19 mouse cellular contexts compared by ENCODE assay signal in genomic region chr13:35257386-35257785, GRCm38 (mm10).
DNase-seq lines count a peak whose midpoint lies in the region; ATAC-seq lines count a peak whose summit lies in the region.
"Had no signal": no experiment of that assay in that cellular context is flagged by ENCODE, and none has a peak within 500 bp of the region (broad histone marks: within the 10 kb centered on the region; RNA-seq: fewer than 3 reads in every experiment).

No protein-coding gene starts in this region.

- H3K27me3 ChIP-seq in embryonic facial prominence, embryonic 14.5 days (replicated peaks; ENCODE audit: control insufficient read depth, insufficient read depth, low read length), result no peaks in the 10 kb centered on the region
- H3K27me3 ChIP-seq in embryonic facial prominence, embryonic 10.5 days (replicated peaks; ENCODE audit: low read depth, poor library complexity, severe bottlenecking), result no peaks in the 10 kb centered on the region
- H3K27me3 ChIP-seq: embryonic facial prominence, embryonic 12.5 days; hindbrain, embryonic 13.5 days; kidney, embryonic 15.5 days; midbrain, embryonic 12.5 days; neural tube, embryonic 15.5 days had no signal

- intact Hi-C loops in left cerebral cortex, postnatal 10 days (cut with DNase I), result no loop called here

- no peaks in the 10 kb centered on the region for H3K36me3 ChIP-seq in embryonic facial prominence, embryonic 14.5 days (ENCODE audit: control insufficient read depth, insufficient read depth, low read length)
- no peaks in the 10 kb centered on the region for H3K36me3 ChIP-seq in embryonic facial prominence, embryonic 10.5 days (replicated peaks)
- H3K36me3 ChIP-seq: embryonic facial prominence, embryonic 12.5 days; hindbrain, embryonic 13.5 days; kidney, embryonic 15.5 days; limb, embryonic 10.5 days; midbrain, embryonic 12.5 days; neural tube, embryonic 15.5 days had no signal

- H3K4me3 ChIP-seq in embryonic facial prominence, embryonic 14.5 days (ENCODE audit: low read depth, low read length), result no peak overlapping the region
- no peak overlapping the region for H3K4me3 ChIP-seq in embryonic facial prominence, embryonic 10.5 days
- H3K4me3 ChIP-seq: embryonic facial prominence, embryonic 12.5 days; erythroblast, embryonic 14.5 days; hindbrain, embryonic 13.5 days; kidney, embryonic 15.5 days; limb, embryonic 10.5 days; midbrain, embryonic 12.5 days; neural tube, embryonic 15.5 days had no signal

- H3K27ac ChIP-seq in embryonic facial prominence, embryonic 14.5 days (replicated peaks; ENCODE audit: low read depth, low read length), result no peak overlapping the region
- no peak overlapping the region for H3K27ac ChIP-seq in embryonic facial prominence, embryonic 10.5 days (replicated peaks)
- H3K27ac ChIP-seq: embryonic facial prominence, embryonic 12.5 days; hindbrain, embryonic 13.5 days; kidney, embryonic 15.5 days; limb, embryonic 10.5 days; midbrain, embryonic 12.5 days; neural tube, embryonic 15.5 days had no signal

- WGBS in embryonic facial prominence, embryonic 14.5 days, result 86% methylated on average over 2 of the region's 2 CpGs
- 90% methylated on average over 2 of the region's 2 CpGs for WGBS in embryonic facial prominence, embryonic 10.5 days

- no peak overlapping the region for H3K4me2 ChIP-seq in embryonic facial prominence, embryonic 14.5 days (ENCODE audit: low read depth, low read length)
- H3K4me2 ChIP-seq: embryonic facial prominence, embryonic 12.5 days; hindbrain, embryonic 13.5 days; kidney, embryonic 15.5 days; midbrain, embryonic 12.5 days; neural tube, embryonic 15.5 days had no signal

- no peak overlapping the region for H3K9ac ChIP-seq in embryonic facial prominence, embryonic 14.5 days (ENCODE audit: low read depth, low read length)
- H3K9ac ChIP-seq: embryonic facial prominence, embryonic 12.5 days; hindbrain, embryonic 13.5 days; kidney, embryonic 15.5 days; midbrain, embryonic 12.5 days; neural tube, embryonic 15.5 days had no signal

- no peaks in the 10 kb centered on the region for H3K9me3 ChIP-seq in embryonic facial prominence, embryonic 14.5 days (ENCODE audit: control insufficient read depth, low read length)
- H3K9me3 ChIP-seq in embryonic facial prominence, embryonic 10.5 days, result no peaks in the 10 kb centered on the region
- H3K9me3 ChIP-seq: embryonic facial prominence, embryonic 12.5 days; hindbrain, embryonic 13.5 days; kidney, embryonic 15.5 days; limb, embryonic 10.5 days; midbrain, embryonic 12.5 days; neural tube, embryonic 15.5 days had no signal

- peak; percentile 49 for DNase-seq in embryonic facial prominence, embryonic 14.5 days (ENCODE audit: low spot score)
- no peak for DNase-seq in embryonic facial prominence, embryonic 10.5 days (ENCODE audit: low spot score)
- DNase-seq in kidney, postnatal 10 days, result peak; percentile 13
- DNase-seq in kidney, adult 8-10 months, result no peak
- DNase-seq in NIH3T3 (ENCODE audit: low read depth), result peak; percentile 5
- peak; percentile 61 for DNase-seq in brain, adult 2 months (ENCODE audit: low read depth, low spot score)
- no peak for DNase-seq in left cerebral cortex, postnatal 10 days (ENCODE audit: extremely low spot score in 1 of 2, low spot score in 2 of 2)
- DNase-seq: cerebellum, adult 11-12 months; gastrocnemius, postnatal 25 days; thymus, adult 18-20 months; thymus, postnatal 36 days had no signal

- no peaks in the 10 kb centered on the region for H3K4me1 ChIP-seq in embryonic facial prominence, embryonic 14.5 days (ENCODE audit: control insufficient read depth, insufficient read depth, low read length)
- no peaks in the 10 kb centered on the region for H3K4me1 ChIP-seq in embryonic facial prominence, embryonic 10.5 days
- H3K4me1 ChIP-seq: embryonic facial prominence, embryonic 12.5 days; hindbrain, embryonic 13.5 days; kidney, embryonic 15.5 days; limb, embryonic 10.5 days; midbrain, embryonic 12.5 days; neural tube, embryonic 15.5 days had no signal

- ATAC-seq in embryonic facial prominence, embryonic 14.5 days (ENCODE audit: low read depth), result no peak
- ATAC-seq: forebrain, embryonic 16.5 days had no signal

Comparison
In these comparisons a context has a peak if more than half of its experiments do, and no peak if none do; other contexts are left out.
1. DNase-seq: peak in embryonic facial prominence, embryonic 14.5 days (single experiment), kidney, postnatal 10 days (single experiment), NIH3T3 (single experiment) and brain, adult 2 months (single experiment); none in embryonic facial prominence, embryonic 10.5 days (single experiment), kidney, adult 8-10 months (0 of 2) and left cerebral cortex, postnatal 10 days (0 of 2).